Mouse (Mus musculus) erythroblast, embryonic 14.5 days (primary cell): ENCODE results near the gene Gdpgp1.

Experiments
- GATA1 ChIP-seq: IDR thresholded peaks from 2 replicates; pipeline ENCODE4 v1.6.1; 2012; ENCODE audit warnings: low read length, inconsistent platforms, mixed read lengths
- TAL1 ChIP-seq: IDR thresholded peaks from 3 replicates; pipeline ENCODE4 v1.6.1; 2012; ENCODE audit warnings: low read length, inconsistent platforms, mixed read lengths

- no peak for TF ChIP-seq TAL1
- TF ChIP-seq GATA1 = no peak
These were observed 40.2 kb upstream of the Gdpgp1 start for GRCm38 (mm10) chr7:80192226-80193061.
